Mouse (Mus musculus) bone marrow macrophage, adult 2 months (primary cell): ENCODE measurements at regions not wholly inside any gene's neighbourhood (a gene's known extent, or its start where the extent isn't known, plus 50 kb on each side); places are given as distances from the start of the nearest gene placed in this dataset.

Experiments
- H3K27ac ChIP-seq: 2 replicates; pipeline ENCODE4 v1.5.1; 2012; ENCODE audit warnings: low read depth, low read length; ENCODE audit not compliant: insufficient read depth
- H3K4me1 ChIP-seq: 2 replicates; pipeline ENCODE4 v1.6.1; 2012; ENCODE audit warnings: low read length; ENCODE audit not compliant: control insufficient read depth, insufficient read depth
- H3K4me3 ChIP-seq: 2 replicates; pipeline ENCODE4 v1.5.1; 2012; ENCODE audit warnings: mild to moderate bottlenecking, low read length, moderate library complexity; ENCODE audit not compliant: insufficient read depth
- CTCF ChIP-seq: IDR thresholded peaks from 2 replicates; pipeline ENCODE4 v1.5.1; 2012; ENCODE audit warnings: low read depth, mild to moderate bottlenecking, low read length, moderate library complexity
- POLR2A ChIP-seq: IDR thresholded peaks from 2 replicates; pipeline ENCODE4 v1.6.1; 2012; ENCODE audit warnings: mild to moderate bottlenecking, low read depth, low read length, borderline replicate concordance

DNA sequence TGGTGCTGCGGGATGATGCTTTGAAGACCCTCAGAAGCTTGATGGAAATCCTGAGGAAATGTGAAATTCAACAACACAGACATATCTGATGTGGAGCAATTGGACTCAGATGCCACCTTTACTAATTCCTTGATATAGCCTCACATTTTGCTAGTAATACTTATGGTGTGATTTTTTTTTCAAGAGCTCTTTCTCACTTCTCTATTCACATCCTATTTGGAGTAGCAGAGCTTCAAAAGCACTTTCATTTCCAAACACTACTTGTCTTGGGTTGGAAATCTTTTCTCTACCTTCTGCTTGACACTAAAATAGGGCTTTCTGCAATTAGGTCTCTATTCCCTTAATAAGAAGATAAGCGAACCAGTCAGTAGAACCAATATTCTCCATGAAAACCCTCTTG lies 460.3 kb upstream of the Pappa start:
- H3K4me3 ChIP-seq, result no peak overlapping the region
- H3K4me1 ChIP-seq, result no peaks in the 10 kb centered on the region
- no peak for TF ChIP-seq POLR2A
- no peak for TF ChIP-seq CTCF
- H3K27ac ChIP-seq, result no peak overlapping the region

DNA sequence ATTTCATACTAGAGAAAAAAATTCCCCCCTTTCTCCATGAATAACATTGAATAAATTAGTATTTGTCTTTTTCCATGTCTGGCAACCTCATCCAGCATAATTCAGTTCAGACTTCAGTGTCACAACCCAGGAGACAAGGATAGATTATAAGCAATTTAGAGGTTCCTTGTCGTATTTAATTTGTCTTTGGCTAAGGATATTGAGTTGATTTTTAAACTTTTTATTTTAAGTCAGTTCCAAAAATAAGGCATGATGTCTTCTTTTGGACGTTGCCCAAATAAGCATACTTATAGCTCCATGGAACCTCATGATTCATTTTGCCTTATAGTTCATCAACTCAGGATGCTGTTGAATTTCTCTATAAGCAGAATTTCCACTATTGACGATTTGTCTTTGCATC lies 456.0 kb upstream of the Pappa start:
- no peak overlapping the region for H3K4me3 ChIP-seq
- H3K27ac ChIP-seq, result no peak overlapping the region
- H3K4me1 ChIP-seq, result no peaks in the 10 kb centered on the region
- TF ChIP-seq POLR2A (no peak), CTCF (no peak)

DNA sequence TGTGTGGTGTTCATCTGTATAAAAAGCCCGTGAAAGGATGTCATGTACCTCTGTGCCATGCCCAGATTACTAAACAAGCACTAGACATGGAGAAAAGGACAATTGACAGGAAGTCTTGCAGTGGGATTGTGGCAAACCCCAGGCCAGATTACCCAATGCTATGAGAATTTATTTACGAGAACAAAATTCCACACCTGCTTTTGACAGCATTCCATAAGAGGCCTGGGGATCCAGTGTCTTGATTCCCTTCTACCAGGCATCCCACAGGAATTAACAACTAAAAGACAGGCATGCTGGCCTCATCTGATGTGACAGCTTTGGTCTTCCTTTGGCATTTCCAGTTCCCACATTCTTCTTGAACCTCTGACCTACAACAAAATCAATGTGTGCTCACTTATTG lies 454.3 kb upstream of the Pappa start:
- Histone ChIP-seq H3K4me1 (no peaks in the 10 kb centered on the region), H3K4me3 (no peak overlapping the region), H3K27ac (no peak overlapping the region)
- TF ChIP-seq POLR2A (no peak), CTCF (no peak)

- TF ChIP-seq POLR2A (no peak), CTCF (no peak)
- Histone ChIP-seq H3K27ac (no peak overlapping the region), H3K4me3 (no peak overlapping the region), H3K4me1 (no peaks in the 10 kb centered on the region)
Observed at GRCm38 (mm10) chr4:64676438-64676837, 447.5 kb upstream of the Pappa start.

GRCm38 (mm10) chr4:64676881-64677280 lies 447.1 kb upstream of the Pappa start:
- Histone ChIP-seq H3K27ac (no peak overlapping the region), H3K4me3 (no peak overlapping the region), H3K4me1 (no peaks in the 10 kb centered on the region)
- no peak for TF ChIP-seq POLR2A
- TF ChIP-seq CTCF, result no peak

- Histone ChIP-seq H3K4me1 (no peaks in the 10 kb centered on the region), H3K4me3 (no peak overlapping the region), H3K27ac (no peak overlapping the region)
- TF ChIP-seq CTCF, result no peak
- no peak for TF ChIP-seq POLR2A
Observed at GRCm38 (mm10) chr4:64684654-64685053, 439.3 kb upstream of the Pappa start.

GRCm38 (mm10) chr4:64696134-64696533 lies 427.8 kb upstream of the Pappa start:
- H3K4me1 ChIP-seq, result no peaks in the 10 kb centered on the region
- TF ChIP-seq POLR2A (no peak), CTCF (no peak)
- no peak overlapping the region for H3K4me3 ChIP-seq
- H3K27ac ChIP-seq, result no peak overlapping the region

DNA sequence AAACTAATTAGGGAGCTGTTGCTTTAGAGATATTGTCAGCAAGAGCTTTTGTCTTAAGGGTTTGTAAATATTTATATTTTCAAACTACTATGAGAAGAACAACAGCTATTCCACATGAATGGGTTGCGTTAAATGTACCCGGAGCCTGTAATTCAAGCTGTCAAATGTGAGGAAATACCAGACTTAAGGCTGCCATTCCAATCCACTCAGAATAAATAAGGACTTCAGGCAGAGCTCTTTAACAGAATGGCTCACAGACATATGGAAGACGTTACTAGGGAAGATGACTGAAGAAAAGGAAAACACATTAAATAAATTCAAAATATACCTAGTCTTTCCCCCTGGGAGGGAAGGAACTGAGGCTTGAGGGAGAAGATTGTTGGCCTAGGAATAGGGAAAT lies 400.7 kb upstream of the Pappa start:
- Histone ChIP-seq H3K4me1 (no peaks in the 10 kb centered on the region), H3K27ac (no peak overlapping the region), H3K4me3 (no peak overlapping the region)
- TF ChIP-seq POLR2A (no peak), CTCF (no peak)

DNA sequence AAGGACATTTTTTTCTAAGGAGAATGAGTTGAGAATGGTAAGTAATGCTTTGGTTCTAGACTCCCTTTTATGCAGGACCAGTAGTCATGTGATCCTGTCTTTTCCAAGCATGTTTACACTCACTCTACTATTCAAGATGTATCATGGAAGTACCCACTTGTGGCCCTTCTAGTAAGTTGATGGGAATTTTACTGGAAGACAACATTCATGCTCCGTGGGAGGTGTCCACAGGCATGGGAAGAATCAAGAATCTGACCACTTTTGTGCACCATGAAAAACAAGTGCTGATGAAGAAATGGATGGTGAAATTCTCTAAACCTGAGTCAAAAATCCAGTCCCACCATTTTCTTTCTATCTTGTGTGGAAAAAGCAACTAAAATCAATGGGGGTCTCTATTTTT lies 399.1 kb upstream of the Pappa start:
- Histone ChIP-seq H3K27ac (no peak overlapping the region), H3K4me1 (no peaks in the 10 kb centered on the region), H3K4me3 (no peak overlapping the region)
- TF ChIP-seq POLR2A (no peak), CTCF (no peak)

- no peak overlapping the region for H3K4me3 ChIP-seq
- H3K27ac ChIP-seq, result no peak overlapping the region
- no peaks in the 10 kb centered on the region for H3K4me1 ChIP-seq
- TF ChIP-seq POLR2A (no peak), CTCF (no peak)
Observed at GRCm38 (mm10) chr4:64755986-64756385, 368.0 kb upstream of the Pappa start.

DNA sequence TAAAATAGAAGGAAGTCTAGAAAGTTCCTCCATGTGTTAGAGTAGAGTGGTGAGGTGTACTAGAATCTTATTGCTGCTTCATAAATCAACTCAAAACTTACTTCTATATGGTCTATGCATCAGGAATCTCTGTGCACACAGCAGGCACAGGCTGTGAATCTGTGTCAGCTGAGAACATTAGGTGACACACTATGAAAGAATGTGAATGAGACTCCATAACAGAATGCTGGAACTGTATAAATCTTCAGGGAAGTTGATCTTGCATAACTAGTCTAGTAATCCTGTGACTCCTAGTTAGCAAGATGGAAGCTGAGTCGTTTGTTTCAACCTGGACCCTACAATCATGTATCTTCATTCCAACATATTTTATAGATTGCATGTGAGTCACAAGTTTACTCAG lies 355.4 kb upstream of the Pappa start:
- Histone ChIP-seq H3K4me3 (no peak overlapping the region), H3K4me1 (no peaks in the 10 kb centered on the region), H3K27ac (no peak overlapping the region)
- TF ChIP-seq POLR2A (no peak), CTCF (no peak)
